8 mouse cellular contexts compared by ENCODE assay signal in the genomic region with DNA sequence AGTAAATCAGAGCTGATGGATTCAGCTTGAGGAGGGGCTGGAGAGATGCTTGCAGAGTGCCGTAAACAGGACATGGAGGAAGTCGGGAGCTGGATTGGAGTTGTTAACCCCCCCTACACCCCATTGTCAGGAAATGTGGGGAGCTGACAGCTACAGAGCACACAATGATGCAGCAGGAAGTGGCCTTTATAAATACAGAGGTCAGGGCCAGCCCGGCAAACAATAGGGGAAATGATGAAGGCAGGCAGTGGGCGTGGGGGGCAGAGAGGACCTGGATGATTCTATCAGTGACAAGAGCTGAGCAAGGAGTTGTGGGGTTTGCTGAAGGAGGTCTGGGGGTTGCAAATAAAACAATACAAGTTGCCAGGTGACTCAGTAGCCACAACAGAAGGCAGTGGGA.
DNase-seq lines count a peak whose midpoint lies in the region; ATAC-seq and TF ChIP-seq lines count a peak whose summit lies in the region.

No protein-coding gene starts in this region.

- no peak for TF ChIP-seq CTCF in intestine, postnatal 0 days (IDR thresholded peaks at IDR 0.05; ENCODE audit: low read depth)

- DNase-seq in embryo, embryonic 10.5 days (ENCODE audit: low spot score): peak; percentile 40
- peak; percentile 72 for DNase-seq in lung, postnatal 14 days
- no peak for DNase-seq in layer of hippocampus, adult 11-12 months (ENCODE audit: low spot score)
- DNase-seq in Muller cell, postnatal 12 days (ENCODE audit: inconsistent ontology term): no peak
- no peak for DNase-seq in spleen, adult 12 weeks (ENCODE audit: low spot score)

- 37% methylated on average over 4 of the region's 4 CpGs for whole genome bisulfite sequencing in intestine, postnatal 0 days
- 15% methylated on average over 4 of the region's 4 CpGs for WGBS in hindbrain, embryonic 13.5 days

- no peaks in the 10 kb centered on the region for H3K9me3 ChIP-seq in intestine, postnatal 0 days (ENCODE audit: control insufficient read depth)
- no peaks in the 10 kb centered on the region for H3K9me3 ChIP-seq in hindbrain, embryonic 13.5 days

- H3K9ac ChIP-seq in intestine, postnatal 0 days (ENCODE audit: low read depth, low read length): no peak overlapping the region
- H3K9ac ChIP-seq in hindbrain, embryonic 13.5 days: no peak overlapping the region

- ATAC-seq in activated CD4-positive, CD25-positive, alpha-beta regulatory T cell, adult 4 months: peak; percentile 80
- peak; percentile 25; the same call in 1 of the 2 replicates for ATAC-seq in intestine, postnatal 0 days
- ATAC-seq in hindbrain, embryonic 13.5 days (ENCODE audit: low FRiP score): no peak

- H3K27me3 ChIP-seq in intestine, postnatal 0 days (replicated peaks; ENCODE audit: control insufficient read depth, insufficient read depth, low read length): no peaks in the 10 kb centered on the region
- 0 out of 2 replicates have a peak, but pooled peaks cover 7% of the 10 kb centered on the region for H3K27me3 ChIP-seq in hindbrain, embryonic 13.5 days

- H3K4me3 ChIP-seq in intestine, postnatal 0 days (ENCODE audit: low read depth, low read length): no peak overlapping the region
- no peak overlapping the region for H3K4me3 ChIP-seq in hindbrain, embryonic 13.5 days

- no peak overlapping the region for H3K4me2 ChIP-seq in intestine, postnatal 0 days (replicated peaks; ENCODE audit: low read depth)
- H3K4me2 ChIP-seq in hindbrain, embryonic 13.5 days: no peak overlapping the region

- H3K4me1 ChIP-seq in intestine, postnatal 0 days (replicated peaks; ENCODE audit: control insufficient read depth, insufficient read depth, low read length): no peaks in the 10 kb centered on the region
- H3K4me1 ChIP-seq in hindbrain, embryonic 13.5 days (replicated peaks): no peaks in the 10 kb centered on the region

- H3K36me3 ChIP-seq in intestine, postnatal 0 days (ENCODE audit: control insufficient read depth, insufficient read depth): no peaks in the 10 kb centered on the region
- H3K36me3 ChIP-seq in hindbrain, embryonic 13.5 days: no peaks in the 10 kb centered on the region

- no peak overlapping the region for H3K27ac ChIP-seq in intestine, postnatal 0 days (ENCODE audit: low read depth, low read length)
- H3K27ac ChIP-seq in hindbrain, embryonic 13.5 days: no peak overlapping the region

Comparison
In these comparisons a context has a peak if more than half of its experiments do, and no peak if none do; other contexts are left out.
1. DNase-seq: peak in embryo, embryonic 10.5 days (single experiment) and lung, postnatal 14 days (single experiment); none in layer of hippocampus, adult 11-12 months (single experiment), Muller cell, postnatal 12 days (single experiment) and spleen, adult 12 weeks (single experiment).